Mouse (Mus musculus): ENCODE data around the gene Dand5. TPM values are rescaled to one million over a fixed set of nuclear protein-coding genes. Genes with fewer than 3 reads are reported as not detected.
A peak's percentile ranks its signal among the peaks of the same experiment; 100 is the strongest.
"Not testable (repeated sequence)": the region's sequence is repeated elsewhere in the genome, so short reads cannot be mapped to it uniquely, and the experiment has no call there.

Dand5 gene
- polyA plus RNA-seq, 1 experiment, result 2.9 TPM

GRCm38 (mm10) chr8:84837149-84837911 lies 14.7 kb upstream of the Dand5 start:
- DNase-seq, result no peak
- Histone ChIP-seq H3K4me3 (replicated peaks; ENCODE audit: extremely low read depth, low read depth, low read length) (no peak overlapping the region), H3K4me1 (ENCODE audit: control insufficient read depth, insufficient read depth, low read length) (peaks cover 5% of the 10 kb centered on the region)
- 61% methylated on average over 8 of the region's 8 CpGs for WGBS
- TF ChIP-seq POLR2A (IDR thresholded peaks at IDR 0.05; ENCODE audit: borderline replicate concordance, extremely low read depth, low read depth, low read length) (no peak), CTCF (IDR thresholded peaks at IDR 0.05; ENCODE audit: insufficient read depth, low read length) (no peak)

DNA sequence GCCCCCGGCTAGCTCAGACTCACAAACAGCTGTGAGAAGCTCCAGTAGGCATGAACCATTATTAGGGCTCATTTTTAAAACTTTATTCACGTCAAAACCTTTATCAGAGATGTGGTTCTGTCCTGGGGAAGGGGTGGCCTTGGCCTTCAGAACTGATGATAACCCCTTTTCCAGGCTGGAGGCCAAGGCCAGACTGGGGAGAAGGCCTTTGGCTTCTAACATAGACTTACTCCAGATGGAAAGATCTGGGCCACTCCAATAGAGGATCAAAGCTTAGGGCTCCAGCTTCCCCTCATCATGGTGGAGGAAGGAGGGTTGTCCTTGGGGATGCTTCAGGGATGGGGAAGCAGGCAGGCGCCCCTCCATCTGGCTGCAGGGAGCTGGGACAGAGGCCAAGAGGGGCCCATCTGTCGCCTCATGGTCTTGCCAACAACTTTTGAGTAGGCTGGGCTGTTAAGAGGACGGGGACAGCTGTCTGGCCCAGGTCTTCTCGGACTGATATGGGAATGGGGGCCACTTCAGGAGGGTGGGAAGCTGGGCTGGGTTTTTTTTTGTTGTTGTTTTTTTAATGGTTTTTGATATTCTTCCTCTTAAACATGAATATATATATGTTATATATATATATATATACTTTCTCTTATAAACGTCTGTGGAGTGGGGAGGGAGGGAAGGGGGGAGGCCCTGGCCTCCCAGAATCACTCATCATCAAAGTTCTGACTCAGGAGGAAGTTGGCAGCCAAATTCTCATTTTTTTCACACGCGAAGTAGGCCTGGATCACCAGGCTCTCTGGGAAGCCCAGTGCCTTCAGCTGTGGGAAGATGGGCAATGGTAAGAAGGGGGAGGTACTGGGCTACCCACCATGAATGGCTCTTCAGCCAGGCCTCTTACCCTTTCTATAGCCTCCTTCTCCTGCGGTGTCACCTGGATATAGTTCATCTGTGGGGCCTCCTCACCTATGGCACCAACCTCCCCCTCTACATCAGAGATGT lies 12.5 kb upstream of the Dand5 start:
- DNase-seq, result no peak

GRCm38 (mm10) chr8:84834002-84834865 lies 11.6 kb upstream of the Dand5 start:
- Histone ChIP-seq H3K4me3 (replicated peaks; ENCODE audit: extremely low read depth, low read depth, low read length) (no peak overlapping the region), H3K4me1 (ENCODE audit: control insufficient read depth, insufficient read depth, low read length) (peaks cover 2% of the 10 kb centered on the region; the same call in 1 of the 2 replicates)
- TF ChIP-seq CTCF (IDR thresholded peaks at IDR 0.05; ENCODE audit: insufficient read depth, low read length) (no peak), POLR2A (IDR thresholded peaks at IDR 0.05; ENCODE audit: borderline replicate concordance, extremely low read depth, low read depth, low read length) (no peak)
- 87% methylated on average over 19 of the region's 19 CpGs for WGBS
- no peak for DNase-seq

More for the DNA sequence above, 12.5 kb upstream of the Dand5 start:
- TF ChIP-seq POLR2A (IDR thresholded peaks at IDR 0.05; ENCODE audit: borderline replicate concordance, extremely low read depth, low read depth, low read length), result no peak
- TF ChIP-seq CTCF (IDR thresholded peaks at IDR 0.05; ENCODE audit: insufficient read depth, low read length), result no peak
- H3K4me3 ChIP-seq (replicated peaks; ENCODE audit: extremely low read depth, low read depth, low read length), result no peak overlapping the region
- WGBS, result 65% methylated on average over 10 of the region's 10 CpGs
- H3K4me1 ChIP-seq (ENCODE audit: control insufficient read depth, insufficient read depth, low read length), result peaks cover 2% of the 10 kb centered on the region; the same call in 1 of the 2 replicates

- Histone ChIP-seq H3K4me1 (ENCODE audit: control insufficient read depth, insufficient read depth, low read length) (peaks cover 2% of the 10 kb centered on the region; the same call in 1 of the 2 replicates), H3K4me3 (replicated peaks; ENCODE audit: extremely low read depth, low read depth, low read length) (peak overlapping the region; percentile 99)
- whole genome bisulfite sequencing, result 42% methylated on average over 10 of the region's 10 CpGs
- TF ChIP-seq POLR2A (IDR thresholded peaks at IDR 0.05; ENCODE audit: borderline replicate concordance, extremely low read depth, low read depth, low read length) (no peak), CTCF (IDR thresholded peaks at IDR 0.05; ENCODE audit: insufficient read depth, low read length) (no peak)
- no peak for DNase-seq
Measured at GRCm38 (mm10) chr8:84832759-84833742, 10.4 kb upstream of the Dand5 start.

DNA sequence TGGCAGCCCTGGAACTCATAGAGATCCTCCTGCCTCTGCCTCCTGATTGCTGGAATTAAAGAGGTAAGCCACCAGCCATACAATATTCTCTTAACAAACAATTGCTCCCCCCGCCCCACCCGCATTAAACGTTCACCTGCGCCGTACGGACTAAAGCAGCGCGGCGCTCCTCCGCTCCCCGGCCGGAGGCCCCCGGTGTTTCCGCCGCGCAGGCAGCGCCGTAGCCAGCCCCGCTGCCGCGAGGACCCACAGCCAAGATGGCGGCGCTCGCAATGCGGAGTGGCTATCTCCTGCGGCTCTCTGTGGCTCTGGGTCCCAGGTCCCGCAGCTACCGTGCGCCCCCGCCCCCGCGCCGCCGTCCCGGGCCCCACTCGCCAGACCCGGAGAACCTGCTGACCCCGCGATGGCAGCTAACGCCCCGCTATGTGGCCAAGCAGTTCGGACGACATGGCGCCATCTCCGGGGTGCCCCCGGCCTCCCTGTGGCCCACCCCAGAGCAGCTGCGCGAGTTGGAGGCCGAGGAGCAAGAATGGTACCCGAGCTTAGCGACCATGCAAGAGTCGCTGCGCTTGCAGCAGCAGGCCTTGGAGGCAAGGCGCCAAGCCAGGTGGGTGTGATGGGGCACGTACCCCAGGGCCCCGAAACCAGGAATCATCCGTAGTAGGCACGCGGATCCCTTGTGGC lies 9.6 kb upstream of the Dand5 start:
- WGBS, result under 1% methylated on average over 59 of the region's 59 CpGs
- DNase-seq, result peak; percentile 79
- peak overlapping the region; percentile 99 for H3K4me3 ChIP-seq (replicated peaks; ENCODE audit: extremely low read depth, low read depth, low read length)
- TF ChIP-seq POLR2A (IDR thresholded peaks at IDR 0.05; ENCODE audit: borderline replicate concordance, extremely low read depth, low read depth, low read length) (peak; percentile 89), CTCF (IDR thresholded peaks at IDR 0.05; ENCODE audit: insufficient read depth, low read length) (no peak)
- peaks cover 2% of the 10 kb centered on the region; the same call in 1 of the 2 replicates for H3K4me1 ChIP-seq (ENCODE audit: control insufficient read depth, insufficient read depth, low read length)

- 37% methylated on average over 11 of the region's 11 CpGs for WGBS
- Histone ChIP-seq H3K4me1 (ENCODE audit: control insufficient read depth, insufficient read depth, low read length) (peaks cover 2% of the 10 kb centered on the region; the same call in 1 of the 2 replicates), H3K4me3 (replicated peaks; ENCODE audit: extremely low read depth, low read depth, low read length) (peak within 1 kb of the TSS; percentile 99)
- DNase-seq, result no peak
- TF ChIP-seq POLR2A (IDR thresholded peaks at IDR 0.05; ENCODE audit: borderline replicate concordance, extremely low read depth, low read depth, low read length), result no peak
- TF ChIP-seq CTCF (IDR thresholded peaks at IDR 0.05; ENCODE audit: insufficient read depth, low read length), result no peak
Measured at GRCm38 (mm10) chr8:84831490-84831889, 8.9 kb upstream of the Dand5 start, which contains the start of gene Gadd45gip1. Gene Gadd45gip1 (plus strand): TSS chr8:84831522.

DNA sequence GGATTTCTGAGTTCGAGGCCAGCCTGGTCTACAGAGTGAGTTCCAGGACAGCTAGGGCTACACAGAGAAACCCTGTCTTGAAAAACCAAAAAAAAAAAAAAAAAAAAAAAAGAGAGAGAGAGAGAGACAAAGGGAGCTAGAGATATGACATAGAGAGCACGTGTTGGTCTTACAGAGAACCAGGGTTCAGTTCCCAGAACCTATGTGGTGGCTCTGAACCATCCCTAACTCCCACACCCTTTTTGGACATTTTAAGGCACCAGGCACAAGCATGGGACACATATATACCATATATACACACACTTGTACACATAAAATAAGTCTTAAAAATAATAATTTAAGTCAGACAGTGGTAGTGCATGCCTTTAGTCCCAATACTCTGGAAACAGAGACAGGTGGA lies 3.9 kb upstream of the Dand5 start:
- DNase-seq; H3K4me3 ChIP-seq (replicated peaks; ENCODE audit: extremely low read depth, low read depth, low read length); H3K4me1 ChIP-seq (ENCODE audit: control insufficient read depth, insufficient read depth, low read length): not testable (repeated sequence)
- 86% methylated on average over 2 of the region's 2 CpGs for WGBS
